Mouse (Mus musculus) brain, embryonic 14.5 days (tissue): ENCODE results near the gene Ifnar2.

Experiments
- CTCF ChIP-seq: fragments of 200-500 bp; IDR thresholded peaks from 2 replicates; pipeline ENCODE4 v1.5.1; 2012; ENCODE audit warnings: inconsistent platforms, mild to moderate bottlenecking, moderate library complexity, borderline replicate concordance; ENCODE audit not compliant: insufficient read depth, insufficient read length; ENCODE audit errors: extremely low read depth
- POLR2A ChIP-seq: fragments of 200-500 bp; IDR thresholded peaks from 2 replicates; pipeline ENCODE4 v1.6.1; 2012; ENCODE audit warnings: mild to moderate bottlenecking, inconsistent platforms, borderline replicate concordance; ENCODE audit not compliant: poor library complexity, insufficient read depth, insufficient read length, severe bottlenecking; ENCODE audit errors: extremely low read depth

DNA sequence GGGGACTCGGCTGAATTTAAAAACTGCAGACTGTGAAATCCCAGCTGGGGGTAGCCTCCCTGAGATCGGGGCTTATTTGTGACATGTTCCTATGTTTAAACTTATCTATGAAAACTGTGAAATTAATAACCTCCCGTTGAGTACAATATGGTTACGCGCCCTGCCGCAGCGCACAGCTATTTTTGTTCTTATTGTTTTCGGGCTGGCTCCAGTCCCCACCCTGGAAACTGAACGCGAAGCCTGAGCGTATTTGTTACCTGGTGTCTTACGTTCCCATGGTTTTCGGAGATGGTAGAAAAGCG lies 24.4 kb upstream of the Ifnar2 start:
- no peak for TF ChIP-seq CTCF
- TF ChIP-seq POLR2A, result no peak
